Mouse (Mus musculus) liver, adult 10 weeks (tissue): ENCODE measurements around the gene Mum1. TPM values are rescaled to one million over a fixed set of nuclear protein-coding genes. Genes with fewer than 3 reads are reported as not detected.

Experiments used
- polyA plus RNA-seq: library from polyadenylated mRNA; stranded (reverse); fragments of 350-450 nt; fragmentation: Illumina TruSeq; extraction: RNeasy Lipid Tissue Mini Kit (QIAGEN cat#74804); gene quantifications from one replicate; pipeline ENCODE4 v1.2.3, GENCODE M21; 2014; ENCODE audit warnings: low read depth, low replicate concordance

The Mum1 gene
- 1.5 TPM for polyA plus RNA-seq

GRCm38 (mm10) chr10:80226416-80227165 is at the start of gene Mum1:
Gene Mum1 (plus strand): TSS chr10:80226434.

GRCm38 (mm10) chr10:80179068-80180051 is 46.9 kb upstream of the Mum1 start, which contains the start of gene Efna2:
Gene Efna2 (plus strand): TSS chr10:80179482.

GRCm38 (mm10) chr10:80248971-80249640 is 22.9 kb downstream of the Mum1 start, which contains the start of gene Ndufs7:
Gene Ndufs7 (plus strand): TSS chr10:80249121.

GRCm38 (mm10) chr10:80260642-80261584 is 34.7 kb downstream of the Mum1 start, which contains the start of the genes Gamt and Dazap1:
Gene Gamt (minus strand): TSS chr10:80261012.
Gene Dazap1 (plus strand): TSS chr10:80261486.

GRCm38 (mm10) chr10:80292251-80293146 is 66.3 kb downstream of the Mum1 start, which contains the start of gene Rps15:
Gene Rps15 (plus strand): TSS chr10:80292453.

Other genes starting within 250 kb of the Mum1 start
- gene Tmem259, start 242.1 kb upstream of the Mum1 start, polyA plus RNA-seq, result 1.4 TPM
- gene Cnn2, start 237.8 kb upstream of the Mum1 start, polyA plus RNA-seq, result 0.66 TPM
- 0.08 TPM for gene Abca7, start 229.9 kb upstream of the Mum1 start, polyA plus RNA-seq
- gene Arhgap45, start 209.8 kb upstream of the Mum1 start, polyA plus RNA-seq, result 0.13 TPM
- gene Polr2e, start 186.6 kb upstream of the Mum1 start, polyA plus RNA-seq, result 0.85 TPM
- 73.4 TPM for gene Gpx4, start 179.3 kb upstream of the Mum1 start, polyA plus RNA-seq
- 0.64 TPM for gene Sbno2, start 120.9 kb upstream of the Mum1 start, polyA plus RNA-seq
- gene Stk11, start 110.6 kb upstream of the Mum1 start, polyA plus RNA-seq, result 9.5 TPM
- gene Atp5d, start 87.8 kb upstream of the Mum1 start, polyA plus RNA-seq, result 4.3 TPM
- gene Cbarp, start 85.6 kb upstream of the Mum1 start, polyA plus RNA-seq, result not detected
- 5.2 TPM for gene Midn, start 78.2 kb upstream of the Mum1 start, polyA plus RNA-seq
- gene Cirbp, start 60.4 kb upstream of the Mum1 start, polyA plus RNA-seq, result 8.9 TPM
- gene 1600002K03Rik, start 53.5 kb upstream of the Mum1 start, polyA plus RNA-seq, result 1.1 TPM
- not detected for gene Efna2, start 47.0 kb upstream of the Mum1 start, polyA plus RNA-seq
- gene Ndufs7, start 22.7 kb downstream of the Mum1 start, polyA plus RNA-seq, result 3.2 TPM
- 20.3 TPM for gene Gamt, start 34.6 kb downstream of the Mum1 start, polyA plus RNA-seq
- gene Dazap1, start 35.1 kb downstream of the Mum1 start, polyA plus RNA-seq, result 13.7 TPM
- 3.6 TPM for gene Rps15, start 66.0 kb downstream of the Mum1 start, polyA plus RNA-seq
- gene Apc2, start 69.5 kb downstream of the Mum1 start, polyA plus RNA-seq, result not detected
- gene 2310011J03Rik, start 94.1 kb downstream of the Mum1 start, polyA plus RNA-seq, result 0.69 TPM
- gene Pcsk4, start 103.1 kb downstream of the Mum1 start, polyA plus RNA-seq, result 0.32 TPM
- gene Reep6, start 103.5 kb downstream of the Mum1 start, polyA plus RNA-seq, result 47.3 TPM
- gene Adamtsl5, start 122.0 kb downstream of the Mum1 start, polyA plus RNA-seq, result 0.13 TPM
- gene Plk5, start 130.0 kb downstream of the Mum1 start, polyA plus RNA-seq, result not detected
- gene Mex3d, start 161.2 kb downstream of the Mum1 start, polyA plus RNA-seq, result 1.4 TPM
- 0.98 TPM for gene Mbd3, start 173.1 kb downstream of the Mum1 start, polyA plus RNA-seq
- 3.9 TPM for gene Uqcr11, start 180.4 kb downstream of the Mum1 start, polyA plus RNA-seq
- 1.3 TPM for gene Tcf3, start 207.2 kb downstream of the Mum1 start, polyA plus RNA-seq